Mouse (Mus musculus) kidney, adult 2 months (tissue): ENCODE results near the gene Nipsnap2.

Source experiments
- CTCF ChIP-seq: fragments of 200-500 bp; conservative IDR thresholded peaks from 2 replicates; pipeline ENCODE4 v1.5.1; 2011; ENCODE audit warnings: low read depth, mild to moderate bottlenecking, control low read depth, low read length, moderate library complexity, mixed read lengths; ENCODE audit not compliant: insufficient read depth, insufficient read length
- POLR2A ChIP-seq: fragments of 200-500 bp; IDR thresholded peaks from one replicate; pipeline ENCODE4 v1.6.1; 2011; ENCODE audit warnings: low read depth, low read length, control low read depth

DNA sequence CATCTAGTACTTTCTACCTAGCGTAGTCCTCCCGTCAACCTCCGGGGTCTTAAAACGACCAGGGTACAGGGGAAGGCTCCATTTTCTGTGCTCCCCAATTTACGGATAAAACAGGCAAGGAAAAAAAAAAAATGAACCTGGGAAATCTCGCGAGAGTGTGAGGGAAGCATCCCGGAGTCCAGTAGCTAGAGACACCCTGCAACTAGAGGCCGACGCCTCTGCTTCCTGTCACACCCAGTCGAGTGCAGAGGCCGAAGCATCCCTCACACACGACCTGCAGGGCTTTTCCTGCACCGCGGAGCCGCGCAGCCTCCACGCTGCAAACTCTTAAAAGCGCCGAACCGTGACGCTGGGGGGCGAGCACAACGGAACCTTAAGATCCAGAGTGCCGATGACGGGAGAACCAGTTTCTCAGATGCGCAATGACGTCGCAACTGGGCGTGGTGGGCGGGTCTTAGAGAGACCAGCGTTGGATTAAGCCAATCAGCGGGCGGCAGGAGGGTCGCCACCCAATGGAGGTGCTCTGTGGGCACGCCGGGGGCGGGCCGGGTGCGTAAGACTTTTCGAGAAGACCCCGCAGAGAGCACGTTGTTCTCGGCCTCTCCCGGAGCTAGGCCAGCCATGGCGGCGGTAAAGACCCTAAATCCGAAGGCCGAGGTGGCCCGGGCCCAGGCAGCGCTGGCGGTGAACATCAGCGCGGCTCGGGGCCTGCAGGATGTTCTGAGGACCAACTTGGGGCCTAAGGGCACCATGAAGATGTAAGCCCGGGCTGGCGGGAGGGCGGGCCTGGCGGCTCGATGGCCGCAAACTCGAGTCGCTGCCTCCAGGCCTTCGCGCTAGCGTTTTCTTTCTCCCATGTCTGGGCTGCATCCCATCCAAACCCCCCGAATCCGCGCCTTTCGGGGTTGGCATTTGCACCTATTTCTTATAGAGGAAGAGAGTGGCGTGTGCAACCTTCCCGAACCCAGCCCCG is 62.2 kb downstream of the Nipsnap2 start, which contains the start of gene Psph:
- TF ChIP-seq CTCF = no peak
- peak; percentile 21 for TF ChIP-seq POLR2A
